Mouse (Mus musculus): ENCODE data around the gene Lpp. TPM values are rescaled to one million over a fixed set of nuclear protein-coding genes. Genes with fewer than 3 reads are reported as not detected.

Lpp gene
- polyA plus RNA-seq, 1 experiment from 2014 or later: 45.1 TPM

DNA sequence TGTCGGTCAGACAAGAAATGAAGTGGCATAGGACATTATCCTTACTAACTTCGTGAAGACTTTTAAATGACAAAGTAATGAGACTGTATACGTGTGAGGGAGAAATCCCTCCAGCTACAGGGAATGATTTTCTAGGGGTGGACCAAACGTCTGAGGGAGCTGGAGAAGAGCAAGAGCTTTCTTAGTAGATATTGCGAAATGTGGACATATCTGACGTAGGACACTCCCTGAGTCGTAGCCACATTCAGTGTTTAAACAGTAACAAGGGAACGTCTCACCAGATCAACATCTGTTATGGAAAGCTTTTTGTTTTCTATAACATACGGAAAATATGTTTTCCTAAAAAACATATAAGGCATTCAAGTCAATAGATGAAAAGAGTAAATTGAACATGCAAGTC is 362.8 kb downstream of the Lpp start:
- H3K4me2 ChIP-seq (replicated peaks): no peak overlapping the region
- WGBS: 84% methylated on average over 9 of the region's 9 CpGs
- no peaks in the 10 kb centered on the region for H3K9me3 ChIP-seq
- H3K4me1 ChIP-seq: no peaks in the 10 kb centered on the region
- H3K9ac ChIP-seq: no peak overlapping the region
- no peak overlapping the region for H3K4me3 ChIP-seq
- ATAC-seq (ENCODE audit: insufficient number of reproducible peaks, insufficient read depth, low FRiP score, low TSS enrichment): no peak
- no peak overlapping the region for H3K27ac ChIP-seq
- no peaks in the 10 kb centered on the region for H3K36me3 ChIP-seq
- H3K27me3 ChIP-seq: no peaks in the 10 kb centered on the region

- H3K9ac ChIP-seq: no peak overlapping the region
- 87% methylated on average over 3 of the region's 3 CpGs for WGBS
- ATAC-seq (ENCODE audit: insufficient number of reproducible peaks, insufficient read depth, low FRiP score, low TSS enrichment): no peak
- no peaks in the 10 kb centered on the region for H3K27me3 ChIP-seq
- H3K9me3 ChIP-seq: no peaks in the 10 kb centered on the region
- peaks cover 12% of the 10 kb centered on the region for H3K36me3 ChIP-seq
- H3K4me3 ChIP-seq: no peak overlapping the region
- H3K27ac ChIP-seq: no peak overlapping the region
- 0 out of 2 replicates have a peak, but pooled peaks cover 5% of the 10 kb centered on the region for H3K4me1 ChIP-seq
- H3K4me2 ChIP-seq (replicated peaks): no peak overlapping the region
Observed at GRCm38 (mm10) chr16:24766051-24766450, 372.7 kb downstream of the Lpp start.

GRCm38 (mm10) chr16:24766596-24766995 is 373.3 kb downstream of the Lpp start:
- Histone ChIP-seq H3K9me3 (no peaks in the 10 kb centered on the region), H3K4me2 (replicated peaks) (no peak overlapping the region), H3K4me3 (no peak overlapping the region), H3K36me3 (peaks cover 11% of the 10 kb centered on the region), H3K4me1 (0 out of 2 replicates have a peak, but pooled peaks cover 5% of the 10 kb centered on the region), H3K27me3 (no peaks in the 10 kb centered on the region), H3K9ac (no peak overlapping the region), H3K27ac (no peak overlapping the region)
- ATAC-seq (ENCODE audit: insufficient number of reproducible peaks, insufficient read depth, low FRiP score, low TSS enrichment): no peak
- WGBS: 80% methylated on average over 2 of the region's 2 CpGs

- 80% methylated on average over 2 of the region's 2 CpGs for WGBS
- no peak for ATAC-seq (ENCODE audit: insufficient number of reproducible peaks, insufficient read depth, low FRiP score, low TSS enrichment)
Observed at GRCm38 (mm10) chr16:24777053-24777452, 383.7 kb downstream of the Lpp start.

GRCm38 (mm10) chr16:24778432-24779274 is 385.3 kb downstream of the Lpp start:
- H3K9me3 ChIP-seq: no peaks in the 10 kb centered on the region
- no peaks in the 10 kb centered on the region for H3K36me3 ChIP-seq
- no peak overlapping the region for H3K9ac ChIP-seq
- ATAC-seq (ENCODE audit: insufficient number of reproducible peaks, insufficient read depth, low FRiP score, low TSS enrichment): no peak
- H3K4me3 ChIP-seq: no peak overlapping the region
- H3K4me1 ChIP-seq: no peaks in the 10 kb centered on the region
- 79% methylated on average over 8 of the region's 8 CpGs for WGBS
- no peak overlapping the region for H3K4me2 ChIP-seq (replicated peaks)
- no peaks in the 10 kb centered on the region for H3K27me3 ChIP-seq
- no peak overlapping the region for H3K27ac ChIP-seq

More at GRCm38 (mm10) chr16:24777053-24777452, 383.7 kb downstream of the Lpp start:
- no peak overlapping the region for H3K4me2 ChIP-seq (replicated peaks)
- no peak overlapping the region for H3K27ac ChIP-seq
- H3K36me3 ChIP-seq: no peaks in the 10 kb centered on the region
- H3K9ac ChIP-seq: no peak overlapping the region
- no peak overlapping the region for H3K4me3 ChIP-seq
- no peaks in the 10 kb centered on the region for H3K27me3 ChIP-seq
- H3K9me3 ChIP-seq: no peaks in the 10 kb centered on the region
- H3K4me1 ChIP-seq: no peaks in the 10 kb centered on the region

DNA sequence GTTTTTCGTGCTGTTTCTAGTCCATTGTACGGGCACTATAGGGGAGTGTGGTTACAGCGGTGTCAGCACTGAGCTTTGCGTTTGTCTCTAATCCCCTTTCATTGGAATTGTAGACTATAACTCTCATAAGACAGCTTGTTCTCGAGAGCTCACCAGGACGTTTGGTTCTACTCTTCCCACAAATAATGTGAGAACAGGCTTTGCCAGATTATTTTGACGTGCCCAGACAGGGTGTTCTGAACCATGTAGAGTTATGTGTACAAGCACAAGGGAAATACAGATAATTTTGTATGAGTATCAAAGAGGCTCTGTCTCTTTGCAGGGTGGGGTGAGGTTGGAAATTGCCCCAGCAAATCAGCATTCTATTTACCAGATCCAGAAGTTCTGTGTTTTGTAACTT is 387.2 kb downstream of the Lpp start:
- ATAC-seq (ENCODE audit: insufficient number of reproducible peaks, insufficient read depth, low FRiP score, low TSS enrichment): no peak
- 80% methylated on average over 7 of the region's 7 CpGs for WGBS
- no peak overlapping the region for H3K27ac ChIP-seq
- H3K36me3 ChIP-seq: no peaks in the 10 kb centered on the region
- no peak overlapping the region for H3K9ac ChIP-seq
- H3K4me2 ChIP-seq (replicated peaks): no peak overlapping the region
- H3K4me3 ChIP-seq: no peak overlapping the region
- H3K9me3 ChIP-seq: no peaks in the 10 kb centered on the region
- no peaks in the 10 kb centered on the region for H3K27me3 ChIP-seq
- H3K4me1 ChIP-seq: no peaks in the 10 kb centered on the region

DNA sequence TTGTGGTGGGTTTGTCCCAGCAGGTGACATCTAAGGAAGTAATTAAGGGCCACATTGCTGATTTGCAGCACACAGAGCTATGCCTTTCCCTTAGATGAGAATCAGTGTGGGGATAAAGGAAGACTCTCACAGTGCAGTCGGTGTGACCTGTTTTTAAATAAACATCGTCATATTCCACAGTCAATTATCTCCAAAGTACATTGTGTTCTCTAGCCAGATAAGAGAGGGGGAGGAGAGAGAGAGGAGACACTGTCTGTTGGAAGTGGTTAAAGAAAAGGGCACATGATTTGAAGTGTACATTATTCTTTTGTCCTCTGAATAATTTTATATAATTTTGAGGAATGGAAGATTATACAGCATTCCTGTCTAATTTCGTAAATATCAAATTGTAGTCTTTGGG is 388.6 kb downstream of the Lpp start:
- Histone ChIP-seq H3K36me3 (no peaks in the 10 kb centered on the region), H3K9me3 (no peaks in the 10 kb centered on the region), H3K9ac (no peak overlapping the region), H3K4me1 (no peaks in the 10 kb centered on the region), H3K4me2 (replicated peaks) (no peak overlapping the region), H3K4me3 (no peak overlapping the region), H3K27ac (no peak overlapping the region), H3K27me3 (no peaks in the 10 kb centered on the region)
- WGBS: 81% methylated on average over 3 of the region's 3 CpGs
- no peak for ATAC-seq (ENCODE audit: insufficient number of reproducible peaks, insufficient read depth, low FRiP score, low TSS enrichment)

DNA sequence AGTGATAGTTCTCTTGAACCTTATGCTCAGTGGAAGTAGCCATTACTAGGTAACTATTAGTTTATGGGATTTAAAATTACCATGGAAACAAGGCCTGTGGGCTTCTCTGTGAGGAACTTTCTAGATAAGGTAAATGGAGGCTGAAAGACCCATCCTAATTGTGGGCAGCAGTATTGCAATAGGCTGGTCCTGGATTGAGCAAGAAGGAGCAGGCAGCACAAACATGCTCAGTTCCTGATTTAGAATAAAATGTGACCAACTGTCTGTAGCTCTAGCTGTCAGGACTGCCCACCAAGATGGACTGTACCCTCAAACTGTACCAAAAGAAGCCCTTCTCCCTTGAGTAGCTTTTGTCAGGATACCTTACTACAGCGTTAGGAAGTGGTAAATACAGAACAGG is 392.3 kb downstream of the Lpp start:
- no peak for ATAC-seq (ENCODE audit: insufficient number of reproducible peaks, insufficient read depth, low FRiP score, low TSS enrichment)
- no peaks in the 10 kb centered on the region for H3K4me1 ChIP-seq
- no peaks in the 10 kb centered on the region for H3K9me3 ChIP-seq
- H3K4me3 ChIP-seq: no peak overlapping the region
- 86% methylated on average over 1 of the region's 1 CpGs for WGBS
- H3K27ac ChIP-seq: no peak overlapping the region
- no peak overlapping the region for H3K9ac ChIP-seq
- no peak overlapping the region for H3K4me2 ChIP-seq (replicated peaks)
- no peaks in the 10 kb centered on the region for H3K36me3 ChIP-seq
- H3K27me3 ChIP-seq: no peaks in the 10 kb centered on the region

GRCm38 (mm10) chr16:24788973-24789372 is 395.7 kb downstream of the Lpp start:
- H3K4me1 ChIP-seq: 0 out of 2 replicates have a peak, but pooled peaks cover 4% of the 10 kb centered on the region
- no peaks in the 10 kb centered on the region for H3K36me3 ChIP-seq
- H3K9me3 ChIP-seq: no peaks in the 10 kb centered on the region
- no peak overlapping the region for H3K27ac ChIP-seq
- no peak overlapping the region for H3K9ac ChIP-seq
- 79% methylated on average over 3 of the region's 3 CpGs for whole genome bisulfite sequencing
- no peak for ATAC-seq (ENCODE audit: insufficient number of reproducible peaks, insufficient read depth, low FRiP score, low TSS enrichment)
- no peak overlapping the region for H3K4me2 ChIP-seq (replicated peaks)
- no peaks in the 10 kb centered on the region for H3K27me3 ChIP-seq
- H3K4me3 ChIP-seq: no peak overlapping the region

DNA sequence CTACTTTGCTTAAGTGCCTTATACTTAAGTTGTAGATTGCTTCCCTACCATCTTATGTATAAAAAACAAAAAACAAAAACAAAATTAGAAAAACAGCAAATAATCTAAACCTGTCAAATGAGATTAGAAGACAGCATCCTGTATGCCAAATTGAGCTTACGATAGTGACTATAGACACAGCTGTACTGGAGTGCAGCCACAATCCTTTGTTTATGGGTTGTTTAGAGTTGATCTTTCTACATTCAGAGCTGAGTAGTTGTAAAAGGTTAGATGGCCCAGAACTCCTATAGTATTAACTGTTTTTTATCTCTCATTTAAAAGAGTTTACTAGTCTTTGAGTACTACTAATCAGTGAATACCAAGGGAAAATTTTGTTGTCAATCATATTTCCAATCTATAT is 398.1 kb downstream of the Lpp start:
- Histone ChIP-seq H3K9ac (no peak overlapping the region), H3K4me3 (no peak overlapping the region), H3K36me3 (no peaks in the 10 kb centered on the region), H3K9me3 (no peaks in the 10 kb centered on the region), H3K27me3 (no peaks in the 10 kb centered on the region), H3K4me1 (0 out of 2 replicates have a peak, but pooled peaks cover 4% of the 10 kb centered on the region), H3K27ac (no peak overlapping the region), H3K4me2 (replicated peaks) (no peak overlapping the region)
- 96% methylated on average over 1 of the region's 1 CpGs for WGBS
- no peak for ATAC-seq (ENCODE audit: insufficient number of reproducible peaks, insufficient read depth, low FRiP score, low TSS enrichment)

- 0 out of 2 replicates have a peak, but pooled peaks cover 4% of the 10 kb centered on the region for H3K4me1 ChIP-seq
- no peak overlapping the region for H3K4me3 ChIP-seq
- no peak for ATAC-seq (ENCODE audit: insufficient number of reproducible peaks, insufficient read depth, low FRiP score, low TSS enrichment)
- no peaks in the 10 kb centered on the region for H3K36me3 ChIP-seq
- H3K27me3 ChIP-seq: no peaks in the 10 kb centered on the region
- no peak overlapping the region for H3K4me2 ChIP-seq (replicated peaks)
- no peaks in the 10 kb centered on the region for H3K9me3 ChIP-seq
- no peak overlapping the region for H3K9ac ChIP-seq
- no peak overlapping the region for H3K27ac ChIP-seq
- 78% methylated on average over 4 of the region's 4 CpGs for WGBS
Observed at GRCm38 (mm10) chr16:24791984-24792383, 398.7 kb downstream of the Lpp start.

DNA sequence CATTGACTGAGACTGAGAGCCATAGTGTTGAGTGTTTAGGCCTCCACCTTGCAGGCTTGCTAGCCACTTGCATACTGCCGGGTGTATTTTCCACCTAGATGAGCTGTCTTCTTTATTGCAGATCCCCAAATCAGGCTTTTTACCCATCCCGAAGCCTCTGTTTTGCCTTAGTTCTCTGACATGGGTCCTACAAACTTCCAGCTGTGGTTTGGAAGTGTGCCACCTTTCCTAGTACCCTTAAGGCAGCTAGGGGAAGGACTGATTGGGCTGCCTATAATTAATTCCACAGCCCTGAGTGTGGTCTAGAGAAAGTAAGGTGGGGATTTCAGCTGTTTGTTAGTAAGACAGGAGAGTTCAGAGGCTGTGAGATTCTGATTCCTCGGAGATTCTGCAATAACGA is 399.5 kb downstream of the Lpp start:
- Histone ChIP-seq H3K27me3 (no peaks in the 10 kb centered on the region), H3K4me3 (no peak overlapping the region)
- no peak for ATAC-seq (ENCODE audit: insufficient number of reproducible peaks, insufficient read depth, low FRiP score, low TSS enrichment)

More for the DNA sequence above, 399.5 kb downstream of the Lpp start:
- Histone ChIP-seq H3K36me3 (no peaks in the 10 kb centered on the region), H3K9ac (no peak overlapping the region), H3K27ac (no peak overlapping the region), H3K4me2 (replicated peaks) (no peak overlapping the region), H3K4me1 (0 out of 2 replicates have a peak, but pooled peaks cover 4% of the 10 kb centered on the region), H3K9me3 (no peaks in the 10 kb centered on the region)
- 76% methylated on average over 4 of the region's 4 CpGs for WGBS
